Mouse (Mus musculus): ENCODE measurements around the gene Ncoa1. TPM values are rescaled to one million over a fixed set of nuclear protein-coding genes. Genes with fewer than 3 reads are reported as not detected.
"Not testable (repeated sequence)": the region's sequence is repeated elsewhere in the genome, so short reads cannot be mapped to it uniquely, and the experiment has no call there.

Ncoa1 gene
- total and polyA plus RNA-seq, 3 experiments: 16.4 to 32.6 (median 30.2) TPM

DNA sequence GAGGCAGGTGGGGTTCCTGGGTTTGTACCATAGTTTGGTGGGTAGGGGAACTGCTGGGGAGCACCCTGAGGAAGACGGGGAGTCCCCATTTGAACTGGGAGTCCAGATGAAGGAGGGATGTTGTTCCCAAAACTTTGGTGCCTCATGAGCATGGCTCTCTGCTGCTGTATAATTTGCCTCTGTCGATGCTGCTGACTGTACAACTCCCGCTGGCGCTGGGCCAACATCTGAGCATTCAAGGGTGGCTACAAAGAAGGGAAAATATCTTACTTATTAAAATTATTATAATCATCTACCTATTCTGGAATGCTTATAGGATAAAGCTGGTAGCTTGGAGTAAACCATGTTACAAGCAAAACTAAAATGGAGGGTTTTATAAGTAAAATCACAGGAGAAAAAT is 209.2 kb downstream of the Ncoa1 start:
- no peaks in the 10 kb centered on the region for H3K4me1 ChIP-seq (ENCODE audit: control insufficient read depth, insufficient read depth, low read length)
- DNase-seq: no peak
- WGBS: 93% methylated on average over 4 of the region's 4 CpGs
- no peaks in the 10 kb centered on the region for H3K79me2 ChIP-seq (replicated peaks; ENCODE audit: control insufficient read depth, insufficient read depth, low read length)
- no peak for TF ChIP-seq EP300 (IDR thresholded peaks at IDR 0.05; ENCODE audit: insufficient read depth, low read depth, low read length)
- no peak for TF ChIP-seq POLR2A (IDR thresholded peaks at IDR 0.05; ENCODE audit: insufficient read depth, low read depth, low read length)
- TF ChIP-seq CTCF (IDR thresholded peaks at IDR 0.05): no peak
- no peaks in the 10 kb centered on the region for H3K27me3 ChIP-seq (ENCODE audit: control insufficient read depth, insufficient read depth, low read length)
- no peak overlapping the region for H3K4me3 ChIP-seq
- no peaks in the 10 kb centered on the region; the same call in 1 of the 2 replicates for H3K36me3 ChIP-seq (ENCODE audit: control insufficient read depth, insufficient read depth, low read length)
- H3K9ac ChIP-seq (ENCODE audit: low read depth, low read length): no peak overlapping the region
- intact Hi-C loops (cut with DNase I): no loop called here
- no peak overlapping the region for H3K27ac ChIP-seq

GRCm38 (mm10) chr12:4252742-4253655 is 224.0 kb downstream of the Ncoa1 start:
- H3K27me3 ChIP-seq (ENCODE audit: control insufficient read depth, insufficient read depth, low read length): no peaks in the 10 kb centered on the region
- intact Hi-C loops (cut with DNase I): no loop called here
- no peaks in the 10 kb centered on the region for H3K4me1 ChIP-seq (ENCODE audit: control insufficient read depth, insufficient read depth, low read length)
- WGBS: 90% methylated on average over 16 of the region's 16 CpGs
- no peak overlapping the region for H3K4me3 ChIP-seq
- TF ChIP-seq EP300 (IDR thresholded peaks at IDR 0.05; ENCODE audit: insufficient read depth, low read depth, low read length): no peak
- TF ChIP-seq CTCF (IDR thresholded peaks at IDR 0.05): no peak
- TF ChIP-seq POLR2A (IDR thresholded peaks at IDR 0.05; ENCODE audit: insufficient read depth, low read depth, low read length): no peak
- no peak for DNase-seq
- H3K27ac ChIP-seq: no peak overlapping the region
- no peaks in the 10 kb centered on the region for H3K36me3 ChIP-seq (ENCODE audit: control insufficient read depth, insufficient read depth, low read length)
- H3K9ac ChIP-seq (ENCODE audit: low read depth, low read length): no peak overlapping the region
- no peaks in the 10 kb centered on the region for H3K79me2 ChIP-seq (replicated peaks; ENCODE audit: control insufficient read depth, insufficient read depth, low read length)

- Histone ChIP-seq H3K79me2 (replicated peaks; ENCODE audit: control insufficient read depth, insufficient read depth, low read length) (no peaks in the 10 kb centered on the region), H3K36me3 (ENCODE audit: control insufficient read depth, insufficient read depth, low read length) (no peaks in the 10 kb centered on the region), H3K4me1 (ENCODE audit: control insufficient read depth, insufficient read depth, low read length) (no peaks in the 10 kb centered on the region), H3K27me3 (ENCODE audit: control insufficient read depth, insufficient read depth, low read length) (no peaks in the 10 kb centered on the region), H3K9ac (ENCODE audit: low read depth, low read length) (no peak overlapping the region), H3K27ac (no peak overlapping the region), H3K4me3 (no peak overlapping the region)
- intact Hi-C loops (cut with DNase I): no loop called here
- no peak for TF ChIP-seq POLR2A (IDR thresholded peaks at IDR 0.05; ENCODE audit: insufficient read depth, low read depth, low read length)
- no peak for TF ChIP-seq EP300 (IDR thresholded peaks at IDR 0.05; ENCODE audit: insufficient read depth, low read depth, low read length)
- no peak for TF ChIP-seq CTCF (IDR thresholded peaks at IDR 0.05)
- DNase-seq: no peak
- WGBS: 89% methylated on average over 6 of the region's 6 CpGs
Observed at GRCm38 (mm10) chr12:4249786-4250185, 227.2 kb downstream of the Ncoa1 start.

DNA sequence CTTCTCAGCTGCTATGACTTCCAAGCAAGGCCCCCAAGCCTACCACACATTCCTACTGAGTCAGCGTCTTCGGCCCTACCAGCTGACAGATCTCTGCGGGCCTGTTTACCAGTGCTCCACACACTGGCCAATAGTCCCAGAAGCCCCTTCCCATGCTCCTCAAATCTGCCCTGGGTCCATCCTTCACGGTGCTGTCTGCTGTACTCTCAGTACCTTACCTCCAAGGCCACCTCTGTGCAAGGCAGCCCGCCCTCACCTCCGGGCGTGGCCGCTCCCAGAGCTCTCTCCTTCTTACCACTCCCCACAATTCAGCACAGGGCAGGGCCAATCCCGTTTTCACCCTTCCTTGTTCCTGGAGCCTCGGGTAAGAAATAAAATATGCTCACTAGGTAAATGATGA is 231.2 kb downstream of the Ncoa1 start:
- Histone ChIP-seq H3K27ac (no peak overlapping the region), H3K79me2 (replicated peaks; ENCODE audit: control insufficient read depth, insufficient read depth, low read length) (no peaks in the 10 kb centered on the region), H3K4me1 (ENCODE audit: control insufficient read depth, insufficient read depth, low read length) (0 out of 2 replicates have a peak, but pooled peaks cover 1% of the 10 kb centered on the region), H3K36me3 (ENCODE audit: control insufficient read depth, insufficient read depth, low read length) (no peaks in the 10 kb centered on the region), H3K4me3 (no peak overlapping the region), H3K9ac (ENCODE audit: low read depth, low read length) (no peak overlapping the region), H3K27me3 (ENCODE audit: control insufficient read depth, insufficient read depth, low read length) (no peaks in the 10 kb centered on the region)
- intact Hi-C loops (cut with DNase I): no loop called here
- DNase-seq: no peak
- 85% methylated on average over 10 of the region's 10 CpGs for WGBS
- TF ChIP-seq EP300 (IDR thresholded peaks at IDR 0.05; ENCODE audit: insufficient read depth, low read depth, low read length): no peak
- no peak for TF ChIP-seq CTCF (IDR thresholded peaks at IDR 0.05)
- TF ChIP-seq POLR2A (IDR thresholded peaks at IDR 0.05; ENCODE audit: insufficient read depth, low read depth, low read length): no peak

DNA sequence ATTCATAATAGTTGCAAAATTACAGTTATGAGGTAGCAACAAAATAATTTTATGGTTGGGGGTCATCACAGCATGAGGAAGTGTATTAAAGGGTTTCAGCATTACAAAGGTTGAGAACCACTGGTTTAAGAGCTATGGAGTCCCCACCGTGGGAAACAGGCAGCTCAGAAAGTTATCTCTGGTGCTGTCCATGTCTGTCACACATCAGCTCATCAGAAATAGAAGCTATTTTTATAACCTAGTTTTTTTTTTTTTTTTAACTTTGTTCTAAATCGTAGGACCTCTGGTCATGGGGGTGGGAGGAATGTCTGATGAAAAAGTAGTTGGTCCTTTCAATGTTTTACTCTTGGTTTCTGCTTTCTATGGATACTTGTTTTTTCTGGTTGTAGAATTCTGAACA is 233.2 kb downstream of the Ncoa1 start:
- no peak overlapping the region for H3K4me3 ChIP-seq
- TF ChIP-seq POLR2A (IDR thresholded peaks at IDR 0.05; ENCODE audit: insufficient read depth, low read depth, low read length): no peak
- no peak for TF ChIP-seq EP300 (IDR thresholded peaks at IDR 0.05; ENCODE audit: insufficient read depth, low read depth, low read length)
- TF ChIP-seq CTCF (IDR thresholded peaks at IDR 0.05): no peak
- no peaks in the 10 kb centered on the region for H3K79me2 ChIP-seq (replicated peaks; ENCODE audit: control insufficient read depth, insufficient read depth, low read length)
- 0 out of 2 replicates have a peak, but pooled peaks cover 1% of the 10 kb centered on the region for H3K4me1 ChIP-seq (ENCODE audit: control insufficient read depth, insufficient read depth, low read length)
- DNase-seq: no peak
- 43% methylated on average over 2 of the region's 2 CpGs for WGBS
- H3K27me3 ChIP-seq (ENCODE audit: control insufficient read depth, insufficient read depth, low read length): no peaks in the 10 kb centered on the region
- intact Hi-C loops (cut with DNase I): no loop called here
- H3K9ac ChIP-seq (ENCODE audit: low read depth, low read length): no peak overlapping the region
- no peak overlapping the region for H3K27ac ChIP-seq
- H3K36me3 ChIP-seq (ENCODE audit: control insufficient read depth, insufficient read depth, low read length): no peaks in the 10 kb centered on the region

DNA sequence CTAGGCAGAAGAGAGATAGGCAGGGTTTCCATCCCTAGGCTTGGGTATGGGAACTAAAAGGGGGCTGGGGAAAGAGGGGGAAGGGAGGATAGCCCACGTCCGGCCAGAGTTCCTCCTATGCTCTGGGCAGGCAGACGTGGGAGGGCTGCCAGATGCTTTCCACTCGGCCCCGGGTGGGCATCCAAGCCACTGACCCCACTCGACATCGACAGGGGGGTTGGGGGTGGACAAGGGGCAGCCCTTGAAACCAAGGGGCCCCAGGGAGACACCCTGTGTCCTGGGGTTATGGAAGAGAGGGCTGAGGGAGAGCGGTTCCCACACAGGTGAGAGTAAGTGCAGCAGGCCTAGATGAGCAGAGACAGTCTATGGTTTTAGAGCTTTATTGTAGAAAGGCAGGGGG is 236.7 kb downstream of the Ncoa1 start:
- H3K27ac ChIP-seq; DNase-seq; intact Hi-C loops (cut with DNase I); H3K4me3 ChIP-seq; H3K9ac ChIP-seq (ENCODE audit: low read depth, low read length); H3K4me1 ChIP-seq (ENCODE audit: control insufficient read depth, insufficient read depth, low read length); H3K36me3 ChIP-seq (ENCODE audit: control insufficient read depth, insufficient read depth, low read length); H3K27me3 ChIP-seq (ENCODE audit: control insufficient read depth, insufficient read depth, low read length); H3K79me2 ChIP-seq (replicated peaks; ENCODE audit: control insufficient read depth, insufficient read depth, low read length): not testable (repeated sequence)
- WGBS: 59% methylated on average over 8 of the region's 8 CpGs

Measured in heart, adult 2 months (tissue).